Mouse (Mus musculus): ENCODE data around the gene Iqcn. TPM values are rescaled to one million over a fixed set of nuclear protein-coding genes. Genes with fewer than 3 reads are reported as not detected.

The Iqcn gene
- polyA plus RNA-seq, 1 experiment from 2014 or later = 0.13 TPM

DNA sequence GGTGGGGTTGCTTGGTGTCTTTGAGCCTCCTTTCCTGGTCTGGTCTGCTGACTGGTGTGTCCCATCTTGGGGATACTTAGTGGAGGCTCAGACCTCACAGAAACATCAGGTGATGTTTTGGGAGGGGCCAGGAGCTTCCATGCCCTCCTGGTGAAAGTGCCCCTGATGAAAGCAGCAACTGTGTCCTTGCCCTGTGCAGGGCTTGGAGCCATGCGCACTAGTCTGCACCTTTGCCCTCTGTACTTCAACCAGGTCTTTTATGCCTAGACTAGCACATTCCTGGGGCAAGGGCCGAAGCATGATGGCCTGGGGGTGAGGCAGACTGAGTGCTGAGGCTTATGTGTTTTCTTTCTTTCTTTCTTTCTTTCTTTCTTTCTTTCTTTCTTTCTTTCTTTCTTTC, 37.7 kb upstream of the Iqcn start:
- H3K27ac ChIP-seq (replicated peaks) = no peak overlapping the region
- peaks cover 4% of the 10 kb centered on the region for H3K4me1 ChIP-seq
- no peak overlapping the region for H3K4me2 ChIP-seq (replicated peaks)
- H3K4me3 ChIP-seq = no peak overlapping the region
- no peaks in the 10 kb centered on the region for H3K36me3 ChIP-seq
- H3K9ac ChIP-seq (replicated peaks) = no peak overlapping the region
- no peak for ATAC-seq (replicated peaks)
- H3K27me3 ChIP-seq = no peaks in the 10 kb centered on the region
- WGBS = 75% methylated on average over 2 of the region's 2 CpGs
- H3K9me3 ChIP-seq = no peaks in the 10 kb centered on the region

DNA sequence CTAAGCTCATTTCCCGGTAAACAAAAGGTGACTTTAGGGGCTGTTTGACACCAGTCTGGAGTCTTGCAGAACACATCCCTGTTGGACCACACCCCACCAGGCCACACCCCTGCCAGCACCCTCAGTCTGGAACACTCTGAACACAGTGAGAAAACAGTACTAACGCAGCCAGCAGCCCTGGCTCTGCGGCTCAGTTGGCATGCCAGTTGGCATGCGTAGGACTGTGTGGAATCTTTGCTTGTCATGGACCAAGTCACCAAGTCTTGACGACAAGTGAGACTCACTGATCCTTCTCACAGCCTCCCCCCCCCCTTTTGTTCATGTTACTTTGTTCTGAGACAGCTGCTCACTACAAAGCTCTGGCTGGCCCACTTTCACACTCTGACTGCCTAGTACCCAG, 36.2 kb upstream of the Iqcn start:
- Histone ChIP-seq H3K4me3 (no peak overlapping the region), H3K36me3 (no peaks in the 10 kb centered on the region), H3K4me1 (peaks cover 4% of the 10 kb centered on the region; the same call in 1 of the 2 replicates), H3K27me3 (no peaks in the 10 kb centered on the region), H3K9me3 (no peaks in the 10 kb centered on the region), H3K4me2 (replicated peaks) (no peak overlapping the region), H3K9ac (replicated peaks) (no peak overlapping the region), H3K27ac (replicated peaks) (no peak overlapping the region)
- ATAC-seq (replicated peaks) = peak; percentile 68; the same call in 1 of the 2 replicates
- WGBS = 65% methylated on average over 5 of the region's 5 CpGs

DNA sequence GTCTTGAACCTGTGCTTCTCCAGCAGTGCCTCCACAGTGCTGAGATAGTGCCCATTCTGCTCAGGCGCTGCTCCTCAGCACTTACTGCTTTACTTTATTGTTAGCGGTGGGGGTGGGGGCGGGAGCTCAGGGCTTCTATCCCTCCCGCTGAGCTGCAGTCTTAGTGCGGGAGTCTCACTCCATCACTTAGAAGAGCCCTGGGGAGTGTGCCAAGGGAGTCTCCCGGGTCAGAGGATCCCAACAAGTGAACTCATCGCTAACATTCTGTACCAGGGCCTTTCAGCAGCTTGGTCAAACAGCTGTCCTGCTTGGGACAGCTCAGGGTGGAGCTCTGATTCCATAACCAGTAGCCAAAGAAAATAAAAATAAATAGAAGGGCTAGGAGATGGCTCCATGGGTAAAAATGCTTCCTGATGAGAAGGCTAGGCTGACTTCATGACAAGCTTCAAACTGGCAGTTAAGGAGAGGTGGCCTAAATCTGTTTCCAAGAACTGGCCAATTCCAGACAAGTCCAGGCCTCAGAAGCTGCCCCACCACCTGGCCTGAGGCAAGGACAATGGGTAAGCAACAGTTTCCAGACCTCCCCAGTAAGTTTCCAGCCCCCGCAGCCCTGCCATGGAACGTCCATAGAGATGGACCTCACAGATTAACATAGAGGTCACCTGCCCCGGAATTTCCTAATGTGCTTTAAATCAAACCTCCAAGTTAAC, 31.5 kb upstream of the Iqcn start:
- no peaks in the 10 kb centered on the region for H3K36me3 ChIP-seq
- H3K4me3 ChIP-seq = no peak overlapping the region
- ATAC-seq (replicated peaks) = no peak
- 59% methylated on average over 10 of the region's 10 CpGs for WGBS
- no peak overlapping the region for H3K4me2 ChIP-seq (replicated peaks)
- no peak overlapping the region; the same call in 1 of the 2 replicates for H3K27ac ChIP-seq (replicated peaks)
- no peak overlapping the region for H3K9ac ChIP-seq (replicated peaks)
- no peaks in the 10 kb centered on the region for H3K9me3 ChIP-seq
- no peaks in the 10 kb centered on the region for H3K27me3 ChIP-seq
- H3K4me1 ChIP-seq = peaks cover 25% of the 10 kb centered on the region

DNA sequence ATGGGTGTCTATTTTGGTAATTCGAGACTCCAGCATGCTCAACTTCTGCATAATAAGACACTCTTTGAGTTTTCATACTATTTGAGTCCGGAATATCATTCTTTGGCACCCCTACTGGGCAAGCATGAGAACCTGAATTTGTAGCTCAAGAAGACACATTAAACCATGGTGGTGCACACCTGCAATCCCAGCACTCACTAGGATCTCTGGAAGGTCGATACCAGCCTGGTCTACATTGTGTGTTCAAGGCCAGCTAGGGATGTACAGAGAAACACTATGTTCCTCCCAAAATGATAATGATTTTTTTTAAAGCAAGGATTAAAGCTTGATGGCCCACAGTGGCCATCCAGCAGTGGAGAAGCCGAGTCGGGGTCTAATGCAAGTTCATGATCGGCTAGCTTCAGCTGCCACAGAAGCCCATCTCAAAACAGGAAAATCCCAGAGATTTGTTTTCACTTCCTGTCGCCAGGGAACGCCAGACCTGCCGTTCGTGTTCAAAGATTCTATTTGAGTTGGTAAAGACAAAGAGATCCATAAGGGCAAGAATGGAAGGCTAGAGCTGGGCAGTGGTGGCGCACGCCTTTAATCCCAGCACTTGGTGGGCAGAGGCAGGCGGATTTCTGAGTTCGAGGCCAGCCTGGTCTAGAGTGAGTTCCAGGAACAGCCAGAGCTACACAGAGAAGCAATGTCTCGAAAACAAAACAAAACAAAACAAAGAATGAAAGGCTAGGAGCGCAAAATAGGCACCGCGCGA, 30.8 kb upstream of the Iqcn start:
- Histone ChIP-seq H3K9ac (replicated peaks) (peak overlapping the region; percentile 48), H3K4me3 (peak overlapping the region; percentile 52), H3K36me3 (no peaks in the 10 kb centered on the region), H3K4me1 (peaks cover 21% of the 10 kb centered on the region), H3K27ac (replicated peaks) (peak overlapping the region; percentile 94), H3K27me3 (no peaks in the 10 kb centered on the region), H3K4me2 (replicated peaks) (peak overlapping the region; percentile 49), H3K9me3 (no peaks in the 10 kb centered on the region)
- WGBS = 35% methylated on average over 19 of the region's 19 CpGs
- no peak; the same call in 1 of the 2 replicates for ATAC-seq (replicated peaks)

DNA sequence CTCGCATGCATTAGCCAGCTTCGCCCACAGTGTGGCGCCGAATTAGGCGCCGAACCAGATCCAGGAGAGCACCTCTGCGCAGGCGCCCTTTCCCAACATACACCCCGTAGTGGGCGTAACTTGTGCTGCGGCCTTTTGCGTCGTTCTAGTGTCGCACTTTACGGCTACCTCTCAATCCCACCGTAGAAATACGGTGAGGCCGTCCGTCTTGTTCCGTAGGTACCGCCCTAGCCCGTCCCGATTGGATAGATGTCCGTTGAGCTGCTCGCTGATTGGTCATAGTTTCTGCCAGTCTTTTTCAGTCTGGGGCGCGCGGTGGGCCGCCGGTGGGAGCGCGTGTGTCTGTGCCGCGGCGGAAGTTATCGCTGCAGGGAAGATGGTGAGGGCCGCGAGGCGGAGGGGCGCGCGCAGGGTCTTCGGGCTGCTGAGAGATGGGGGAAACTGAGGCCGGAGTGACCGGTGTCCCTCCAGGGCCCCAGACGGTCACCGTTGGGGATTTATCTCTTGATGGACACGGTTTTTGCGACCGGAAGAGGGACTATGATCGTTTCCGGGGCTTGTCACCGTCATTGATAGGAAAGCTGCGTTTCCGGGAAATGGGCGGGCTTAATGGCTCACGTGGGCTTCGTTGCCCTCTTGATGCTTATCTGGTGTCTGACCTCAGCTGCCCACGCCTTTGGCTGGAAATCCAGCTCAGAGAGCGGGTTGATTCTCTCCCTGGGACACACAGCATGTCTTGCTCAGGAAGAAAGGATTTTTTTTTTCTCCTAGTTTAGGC, 30.0 kb upstream of the Iqcn start, which contains the start of gene Lsm4:
Lsm4 (plus strand) TSS at position 170 of the 778 bp plus-strand sequence.
- ATAC-seq (replicated peaks) = peak; percentile 99
- Histone ChIP-seq H3K27me3 (no peaks in the 10 kb centered on the region), H3K27ac (replicated peaks) (peak within 1 kb of the TSS; percentile 94), H3K36me3 (peaks cover 5% of the 10 kb centered on the region), H3K4me3 (peak within 1 kb of the TSS; percentile 52), H3K9ac (replicated peaks) (peak within 1 kb of the TSS; percentile 52), H3K9me3 (no peaks in the 10 kb centered on the region), H3K4me2 (replicated peaks) (peak within 1 kb of the TSS; percentile 66), H3K4me1 (peaks cover 21% of the 10 kb centered on the region)
- WGBS = under 1% methylated on average over 60 of the region's 60 CpGs

DNA sequence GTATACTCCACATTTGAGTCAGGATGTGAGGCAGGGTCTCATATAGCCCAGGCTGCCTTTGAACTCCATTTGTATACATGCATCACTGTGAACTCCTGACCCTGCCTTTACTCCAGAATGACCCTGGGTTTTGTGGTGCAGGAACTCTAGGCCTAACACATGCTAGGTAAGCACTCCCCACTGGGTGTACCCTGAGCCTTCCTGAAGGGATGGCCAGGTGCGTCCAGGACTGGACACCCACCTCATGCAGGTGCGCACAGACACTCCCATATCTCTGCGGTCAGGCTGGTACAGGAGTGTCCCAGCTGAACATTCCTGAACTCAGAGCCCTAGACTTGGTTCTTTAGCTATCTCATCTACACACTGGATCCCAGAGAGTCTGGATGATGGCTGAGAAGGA, 29.1 kb upstream of the Iqcn start:
- Histone ChIP-seq H3K27ac (replicated peaks) (peak overlapping the region; percentile 94), H3K9ac (replicated peaks) (peak overlapping the region; percentile 52), H3K36me3 (peaks cover 12% of the 10 kb centered on the region), H3K4me1 (peaks cover 21% of the 10 kb centered on the region), H3K9me3 (no peaks in the 10 kb centered on the region), H3K27me3 (no peaks in the 10 kb centered on the region), H3K4me2 (replicated peaks) (peak overlapping the region; percentile 66), H3K4me3 (peak overlapping the region; percentile 52)
- ATAC-seq (replicated peaks) = no peak; the same call in 1 of the 2 replicates
- 94% methylated on average over 3 of the region's 3 CpGs for WGBS

DNA sequence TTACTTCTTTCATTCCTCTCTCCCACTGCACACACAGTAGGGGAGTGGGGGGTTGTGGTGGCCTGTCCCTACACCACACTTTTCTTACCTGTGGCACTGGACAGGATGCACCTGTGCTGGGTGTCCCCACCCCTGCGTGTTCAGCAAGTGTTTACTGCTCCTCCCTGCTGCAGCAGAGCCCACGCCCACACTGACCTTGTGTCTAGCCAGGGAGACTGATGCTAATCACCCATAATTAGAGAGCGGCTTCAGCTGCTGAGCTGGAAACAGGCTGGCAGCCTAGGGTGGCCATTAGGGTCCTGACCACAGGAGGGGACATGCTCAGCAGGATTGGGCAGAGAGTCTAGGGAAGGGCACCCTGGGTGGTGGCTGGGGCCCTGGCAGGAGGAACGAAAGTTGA, 28.5 kb upstream of the Iqcn start:
- no peak for ATAC-seq (replicated peaks)
- WGBS = 80% methylated on average over 4 of the region's 4 CpGs
- Histone ChIP-seq H3K36me3 (peaks cover 12% of the 10 kb centered on the region), H3K4me1 (peaks cover 21% of the 10 kb centered on the region), H3K4me2 (replicated peaks) (no peak overlapping the region), H3K27ac (replicated peaks) (no peak overlapping the region), H3K4me3 (no peak overlapping the region), H3K9me3 (no peaks in the 10 kb centered on the region), H3K9ac (replicated peaks) (no peak overlapping the region), H3K27me3 (no peaks in the 10 kb centered on the region)

DNA sequence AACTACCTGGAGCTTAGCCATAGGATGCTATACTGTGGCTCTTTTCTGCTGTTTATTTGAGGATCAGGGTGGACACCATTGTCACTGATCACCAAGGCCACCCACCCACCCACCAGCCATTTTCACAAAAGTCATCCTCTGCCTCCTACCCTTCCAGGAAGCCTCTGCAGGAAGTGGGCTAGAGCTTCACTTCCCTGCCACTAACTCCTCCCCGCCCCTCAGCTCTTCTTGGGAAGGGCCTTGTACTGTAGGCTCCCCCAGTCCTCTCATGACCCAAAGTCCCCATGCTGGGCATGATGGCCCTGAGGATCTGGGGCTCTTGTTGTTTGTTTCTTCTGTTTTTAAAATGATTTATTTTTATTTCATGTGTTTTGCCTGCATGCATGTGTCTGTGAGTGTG, 27.9 kb upstream of the Iqcn start:
- no peak overlapping the region for H3K4me3 ChIP-seq
- H3K27ac ChIP-seq (replicated peaks) = no peak overlapping the region
- no peaks in the 10 kb centered on the region for H3K9me3 ChIP-seq
- no peak overlapping the region for H3K4me2 ChIP-seq (replicated peaks)
- H3K36me3 ChIP-seq = peaks cover 12% of the 10 kb centered on the region
- no peak for ATAC-seq (replicated peaks)
- WGBS = 97% methylated on average over 1 of the region's 1 CpGs
- H3K4me1 ChIP-seq = peaks cover 21% of the 10 kb centered on the region
- H3K9ac ChIP-seq (replicated peaks) = no peak overlapping the region
- H3K27me3 ChIP-seq = no peaks in the 10 kb centered on the region

DNA sequence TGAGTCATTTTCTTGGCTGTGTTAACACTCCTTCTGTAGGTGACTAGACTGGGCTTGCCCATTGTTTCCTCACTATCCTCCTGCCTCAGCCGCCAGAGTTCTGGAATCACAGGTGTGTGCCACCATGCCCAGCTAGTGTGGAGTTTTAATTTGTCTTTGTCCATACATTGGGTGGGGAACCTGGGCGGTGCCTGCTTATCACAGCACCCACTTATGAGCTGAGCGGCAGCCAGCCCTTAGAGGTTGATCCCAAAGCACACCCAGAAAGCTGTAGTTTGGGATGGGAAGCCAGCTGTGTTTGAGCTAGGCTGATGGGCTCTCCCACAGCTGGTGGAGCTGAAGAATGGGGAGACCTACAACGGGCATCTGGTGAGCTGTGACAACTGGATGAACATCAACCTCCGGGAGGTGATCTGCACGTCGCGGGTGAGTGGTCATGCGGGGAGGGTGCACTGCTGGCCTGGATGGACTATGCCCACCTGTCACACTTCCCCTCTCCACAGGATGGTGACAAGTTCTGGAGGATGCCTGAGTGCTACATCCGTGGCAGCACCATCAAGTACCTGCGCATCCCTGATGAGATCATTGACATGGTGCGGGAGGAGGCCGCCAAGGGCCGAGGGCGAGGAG, 25.7 kb upstream of the Iqcn start:
- no peak overlapping the region for H3K9ac ChIP-seq (replicated peaks)
- peaks cover 12% of the 10 kb centered on the region for H3K36me3 ChIP-seq
- H3K4me1 ChIP-seq = peaks cover 19% of the 10 kb centered on the region
- H3K27me3 ChIP-seq = no peaks in the 10 kb centered on the region
- H3K27ac ChIP-seq (replicated peaks) = no peak overlapping the region
- H3K9me3 ChIP-seq = no peaks in the 10 kb centered on the region
- 89% methylated on average over 15 of the region's 15 CpGs for WGBS
- H3K4me2 ChIP-seq (replicated peaks) = no peak overlapping the region
- ATAC-seq (replicated peaks) = no peak
- H3K4me3 ChIP-seq = no peak overlapping the region

DNA sequence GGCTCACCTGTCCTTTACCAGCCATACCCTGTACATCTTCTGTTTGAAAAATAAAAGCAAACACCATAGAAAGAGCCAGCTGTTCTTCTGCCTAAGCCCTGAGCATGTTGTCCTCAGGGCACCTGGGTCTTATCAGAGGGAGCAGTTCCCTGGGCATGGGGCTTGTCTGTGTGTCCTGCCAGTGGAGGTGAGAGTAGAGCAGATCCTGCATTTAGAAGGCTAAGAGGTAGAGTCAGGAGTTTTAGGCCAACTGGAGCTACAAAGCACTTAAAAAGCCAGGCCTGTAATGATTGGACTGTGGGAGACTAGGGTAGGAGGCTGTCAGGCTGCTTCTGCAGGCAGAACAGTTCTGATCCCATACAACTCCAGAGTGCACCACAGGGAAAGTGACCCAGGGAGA, 24.6 kb upstream of the Iqcn start:
- H3K4me1 ChIP-seq = peaks cover 17% of the 10 kb centered on the region
- H3K4me3 ChIP-seq = no peak overlapping the region
- H3K27ac ChIP-seq (replicated peaks) = no peak overlapping the region
- H3K4me2 ChIP-seq (replicated peaks) = no peak overlapping the region
- H3K27me3 ChIP-seq = no peaks in the 10 kb centered on the region
- H3K9me3 ChIP-seq = no peaks in the 10 kb centered on the region
- H3K9ac ChIP-seq (replicated peaks) = no peak overlapping the region
- peaks cover 12% of the 10 kb centered on the region for H3K36me3 ChIP-seq
- ATAC-seq (replicated peaks) = no peak

DNA sequence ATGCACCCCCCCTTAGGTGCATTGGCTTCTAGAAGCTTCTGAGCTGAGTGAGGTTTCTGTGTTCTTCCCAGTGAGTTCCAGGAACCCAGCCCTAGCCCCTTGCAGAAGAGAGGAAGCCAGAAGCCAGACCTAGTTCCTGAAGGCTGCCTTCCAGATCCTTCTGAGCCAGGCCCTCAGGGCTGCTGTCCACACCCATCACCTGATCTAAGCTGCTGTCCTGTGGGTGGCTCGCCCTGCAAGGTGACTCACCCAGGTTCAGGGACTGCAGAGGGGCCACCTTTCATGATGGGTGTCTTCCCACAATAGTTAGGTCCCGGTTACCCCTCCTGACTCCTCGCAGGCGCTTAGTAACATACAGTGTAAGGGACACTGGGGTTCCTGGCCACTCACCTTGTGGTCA, 23.9 kb upstream of the Iqcn start:
- Histone ChIP-seq H3K27ac (replicated peaks) (no peak overlapping the region), H3K4me2 (replicated peaks) (no peak overlapping the region), H3K9ac (replicated peaks) (no peak overlapping the region), H3K27me3 (no peaks in the 10 kb centered on the region), H3K4me1 (peaks cover 10% of the 10 kb centered on the region), H3K36me3 (peaks cover 12% of the 10 kb centered on the region), H3K4me3 (no peak overlapping the region), H3K9me3 (no peaks in the 10 kb centered on the region)
- WGBS = 95% methylated on average over 4 of the region's 4 CpGs
- ATAC-seq (replicated peaks) = no peak

Data from forebrain, embryonic 15.5 days (tissue).